Mouse (Mus musculus) intestine, embryonic 14.5 days (tissue): Measurements from ENCODE around the gene Spem1. TPM values are rescaled to one million over a fixed set of nuclear protein-coding genes. Genes with fewer than 3 reads are reported as not detected.
A peak's percentile ranks its signal among the peaks of the same experiment; 100 is the strongest.

Experiments
- ATAC-seq: fragments of 200-750 bp; cut with Nextera tagmentation; replicated peaks from 2 replicates; pipeline ENCODE4 v1.8.0; 2017; ENCODE audit warnings: low read depth, moderate number of reproducible peaks, moderate TSS enrichment, moderate library complexity; ENCODE audit not compliant: low FRiP score, low TSS enrichment
- DNase-seq: peaks from one replicate; pipeline ENCODE4 v3.0.0-alpha.2; 2018; ENCODE audit warnings: low spot score
- H3K27ac ChIP-seq: fragments of 300-500 bp; sonication (generic); 2 replicates; pipeline ENCODE4 v1.5.1; 2014; ENCODE audit warnings: low read depth, mild to moderate bottlenecking, control low read depth
- H3K27me3 ChIP-seq: fragments of 300-500 bp; sonication (generic); replicated peaks from 2 replicates; pipeline ENCODE4 v1.6.1; 2014; ENCODE audit warnings: low read length, control low read depth; ENCODE audit not compliant: control insufficient read depth, insufficient read depth
- H3K36me3 ChIP-seq: fragments of 300-500 bp; sonication (generic); 2 replicates; pipeline ENCODE4 v1.6.1; 2014; ENCODE audit warnings: low read length, control low read depth; ENCODE audit not compliant: control insufficient read depth, insufficient read depth
- H3K4me1 ChIP-seq: fragments of 300-500 bp; sonication (generic); replicated peaks from 2 replicates; pipeline ENCODE4 v1.6.1; 2014; ENCODE audit warnings: low read length, control low read depth, mixed read lengths; ENCODE audit not compliant: control insufficient read depth, insufficient read depth
- H3K4me2 ChIP-seq: fragments of 300-500 bp; sonication (generic); 2 replicates; pipeline ENCODE4 v1.6.1; 2014; ENCODE audit warnings: low read length
- H3K4me3 ChIP-seq: fragments of 300-500 bp; sonication (generic); 2 replicates; pipeline ENCODE4 v1.5.1; 2014; ENCODE audit warnings: low read depth, low read length, control low read depth, mixed read lengths
- H3K9ac ChIP-seq: fragments of 300-500 bp; sonication (generic); 2 replicates; pipeline ENCODE4 v1.6.1; 2014; ENCODE audit warnings: mild to moderate bottlenecking, low read length
- H3K9me3 ChIP-seq: fragments of 300-500 bp; sonication (generic); 2 replicates; pipeline ENCODE4 v1.6.1; 2016; ENCODE audit warnings: low read length, control low read depth; ENCODE audit not compliant: control insufficient read depth
- WGBS: fragments of 180-500 bp; shearing (Covaris S2); extraction: QIAGEN DNeasy Blood & Tissue Kit; methylation state at CpG from one replicate; pipeline ENCODE4 v1.1.7; 2014; 5-methylcytosine and 5-hydroxymethylcytosine counted together
- polyA plus RNA-seq: library from polyadenylated mRNA; unstranded; fragments of >200 nt; fragmentation: Nextera tagmentation; extraction: Ambion mirVana; gene quantifications from 2 replicates; pipeline ENCODE4 v1.2.1, GENCODE M21; 2014

Spem1 gene
- polyA plus RNA-seq, 1 experiment from 2014 or later = not detected

GRCm38 (mm10) chr11:69854680-69855079 lies 32.7 kb upstream of the Spem1 start:
- WGBS = 85% methylated on average over 10 of the region's 10 CpGs

DNA sequence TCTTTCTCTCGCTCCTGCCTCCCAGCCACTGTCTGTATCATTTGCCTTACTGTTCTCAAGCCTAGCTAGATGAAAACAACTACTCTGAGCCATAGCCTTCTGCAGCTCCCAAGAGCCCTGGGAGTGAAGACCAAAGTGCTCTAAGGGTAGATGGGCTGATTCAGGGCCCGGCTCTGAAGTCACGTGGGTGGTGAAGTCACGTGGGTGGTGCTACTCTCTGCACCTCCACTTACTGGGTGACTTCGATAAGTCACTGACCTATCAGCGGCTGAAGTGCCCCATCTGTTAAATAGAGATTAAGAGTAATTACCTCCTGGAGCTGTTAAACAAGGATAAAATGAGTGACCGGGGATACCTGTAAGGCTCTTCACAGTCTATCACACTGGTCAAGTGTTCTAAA lies 32.0 kb upstream of the Spem1 start:
- no peak for ATAC-seq
- H3K4me3 ChIP-seq = no peak overlapping the region
- no peak overlapping the region for H3K27ac ChIP-seq
- H3K9ac ChIP-seq = no peak overlapping the region
- H3K36me3 ChIP-seq = peaks cover 38% of the 10 kb centered on the region
- peaks cover 11% of the 10 kb centered on the region for H3K27me3 ChIP-seq
- no peaks in the 10 kb centered on the region for H3K4me1 ChIP-seq
- no peak overlapping the region for H3K4me2 ChIP-seq
- no peaks in the 10 kb centered on the region for H3K9me3 ChIP-seq
- no peak for DNase-seq
- 58% methylated on average over 7 of the region's 7 CpGs for WGBS

More at GRCm38 (mm10) chr11:69854680-69855079, 32.7 kb upstream of the Spem1 start:
- Histone ChIP-seq H3K4me1 (no peaks in the 10 kb centered on the region), H3K9me3 (no peaks in the 10 kb centered on the region), H3K27ac (no peak overlapping the region), H3K4me3 (no peak overlapping the region), H3K36me3 (peaks cover 31% of the 10 kb centered on the region), H3K9ac (no peak overlapping the region), H3K27me3 (peaks cover 13% of the 10 kb centered on the region), H3K4me2 (no peak overlapping the region)
- ATAC-seq (no peak), DNase-seq (no peak)

- ATAC-seq = no peak
- no peak overlapping the region for H3K4me2 ChIP-seq
Observed at GRCm38 (mm10) chr11:69850754-69851153, 28.8 kb upstream of the Spem1 start.

GRCm38 (mm10) chr11:69849884-69850283 lies 27.9 kb upstream of the Spem1 start:
- Histone ChIP-seq H3K27ac (no peak overlapping the region), H3K4me3 (no peak overlapping the region), H3K4me1 (peaks cover 20% of the 10 kb centered on the region), H3K9ac (no peak overlapping the region), H3K27me3 (no peaks in the 10 kb centered on the region), H3K9me3 (no peaks in the 10 kb centered on the region), H3K36me3 (peaks cover 49% of the 10 kb centered on the region), H3K4me2 (no peak overlapping the region)
- ATAC-seq (no peak), DNase-seq (no peak)
- WGBS = 92% methylated on average over 15 of the region's 15 CpGs

More at GRCm38 (mm10) chr11:69850754-69851153, 28.8 kb upstream of the Spem1 start:
- Histone ChIP-seq H3K9me3 (no peaks in the 10 kb centered on the region), H3K36me3 (peaks cover 49% of the 10 kb centered on the region), H3K27me3 (no peaks in the 10 kb centered on the region), H3K4me3 (no peak overlapping the region), H3K9ac (no peak overlapping the region), H3K27ac (no peak overlapping the region), H3K4me1 (peaks cover 14% of the 10 kb centered on the region)
- 70% methylated on average over 8 of the region's 8 CpGs for WGBS
- DNase-seq = no peak

DNA sequence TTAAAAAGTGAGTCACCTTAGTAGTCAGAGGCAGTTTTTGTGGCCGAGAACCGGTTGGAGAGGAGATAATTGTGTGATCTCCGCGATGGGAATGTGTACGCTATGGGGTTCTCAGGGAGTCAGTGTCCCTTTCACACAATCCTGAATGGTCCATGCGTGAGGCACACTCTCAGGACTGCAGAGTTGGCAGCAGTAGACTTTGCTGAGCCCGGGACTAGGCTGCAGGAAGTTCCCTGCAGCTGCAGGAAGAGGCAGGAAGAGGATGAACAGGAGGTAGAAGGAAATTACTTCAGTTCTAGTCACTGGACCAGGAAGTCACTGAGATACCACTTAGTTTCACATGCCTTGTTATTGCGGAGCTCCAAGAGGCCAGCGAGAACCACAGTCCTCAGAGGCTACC lies 27.1 kb upstream of the Spem1 start:
- Histone ChIP-seq H3K36me3 (peaks cover 49% of the 10 kb centered on the region), H3K27ac (no peak overlapping the region), H3K4me3 (no peak overlapping the region), H3K27me3 (no peaks in the 10 kb centered on the region), H3K4me1 (peaks cover 20% of the 10 kb centered on the region), H3K4me2 (no peak overlapping the region), H3K9ac (no peak overlapping the region), H3K9me3 (no peaks in the 10 kb centered on the region)
- WGBS = 90% methylated on average over 9 of the region's 9 CpGs
- no peak for ATAC-seq
- no peak for DNase-seq

DNA sequence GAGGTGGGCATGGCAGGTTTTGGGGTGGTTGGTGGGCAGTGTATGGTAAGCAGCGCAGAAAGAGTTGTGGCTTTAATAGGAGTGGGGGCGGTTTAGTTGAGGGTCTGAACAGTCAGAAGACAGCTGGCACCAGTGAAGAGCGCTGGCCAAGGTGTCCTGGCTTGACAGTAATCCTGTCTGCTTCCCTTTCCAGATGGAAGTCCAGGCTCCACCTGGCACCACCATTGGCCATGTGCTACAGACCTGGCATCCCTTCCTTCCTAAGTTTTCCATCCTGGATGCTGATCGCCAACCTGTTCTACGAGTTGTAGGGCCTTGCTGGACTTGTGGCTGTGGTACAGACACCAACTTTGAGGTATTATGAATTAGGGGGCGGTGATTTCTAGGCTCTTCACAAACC lies 26.0 kb upstream of the Spem1 start:
- H3K4me2 ChIP-seq = peak overlapping the region; percentile 91
- H3K27ac ChIP-seq = no peak overlapping the region
- DNase-seq = no peak
- WGBS = 95% methylated on average over 6 of the region's 6 CpGs
- no peak overlapping the region for H3K4me3 ChIP-seq
- no peak overlapping the region for H3K9ac ChIP-seq
- H3K4me1 ChIP-seq = peaks cover 20% of the 10 kb centered on the region
- peaks cover 49% of the 10 kb centered on the region for H3K36me3 ChIP-seq
- H3K9me3 ChIP-seq = no peaks in the 10 kb centered on the region
- no peaks in the 10 kb centered on the region for H3K27me3 ChIP-seq
- no peak for ATAC-seq

- no peaks in the 10 kb centered on the region for H3K27me3 ChIP-seq
- H3K27ac ChIP-seq = peak overlapping the region; percentile 96
- peaks cover 40% of the 10 kb centered on the region for H3K36me3 ChIP-seq
- peak overlapping the region; percentile 87 for H3K9ac ChIP-seq
- peak overlapping the region; percentile 91 for H3K4me2 ChIP-seq
- peak; percentile 49 for ATAC-seq
- peaks cover 20% of the 10 kb centered on the region for H3K4me1 ChIP-seq
- WGBS = 7% methylated on average over 37 of the region's 37 CpGs
- peak overlapping the region; percentile 77 for H3K4me3 ChIP-seq
- DNase-seq = no peak
- H3K9me3 ChIP-seq = no peaks in the 10 kb centered on the region
Observed at GRCm38 (mm10) chr11:69846738-69847688, 25.0 kb upstream of the Spem1 start.

DNA sequence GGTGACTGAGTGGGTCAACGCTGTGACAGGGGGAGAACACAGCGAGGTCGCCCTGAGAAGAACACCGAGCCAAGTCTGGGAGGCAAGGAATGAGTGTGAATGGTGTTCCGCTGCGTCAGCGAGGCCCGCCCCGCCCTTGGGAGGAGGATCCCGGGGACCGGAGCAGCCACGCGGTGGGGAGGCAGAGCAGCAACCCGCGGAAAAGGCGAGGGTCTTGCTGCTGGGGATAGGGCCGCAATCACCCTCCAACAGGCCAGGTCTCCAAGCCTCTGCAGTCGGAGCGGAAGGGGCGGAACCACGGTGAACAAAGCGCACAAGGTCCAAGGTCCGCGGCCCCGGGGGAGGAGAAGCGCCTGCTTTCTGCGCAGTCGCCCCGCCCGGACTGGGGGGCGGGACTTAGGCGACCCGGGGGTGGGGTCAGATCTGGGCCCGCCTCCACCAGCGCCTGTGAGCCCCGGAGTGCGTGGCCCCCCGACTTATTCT lies 24.3 kb upstream of the Spem1 start, which contains the start of gene Plscr3:
Gene Plscr3 (plus strand): TSS at position 179 of the 483 bp plus-strand sequence.
- DNase-seq = peak; percentile 97
- peak; percentile 91 for ATAC-seq
- WGBS = 1% methylated on average over 37 of the region's 38 CpGs
- Histone ChIP-seq H3K36me3 (peaks cover 32% of the 10 kb centered on the region), H3K9me3 (no peaks in the 10 kb centered on the region), H3K27ac (peak within 1 kb of the TSS; percentile 96), H3K4me1 (peaks cover 20% of the 10 kb centered on the region), H3K27me3 (no peaks in the 10 kb centered on the region), H3K4me2 (peak within 1 kb of the TSS; percentile 91), H3K4me3 (peak within 1 kb of the TSS; percentile 77), H3K9ac (peak within 1 kb of the TSS; percentile 87)
